Mouse (Mus musculus) heart, adult 9 months (tissue): ENCODE results near the gene Gpr3.

ENCODE experiments used
- DNase-seq, 2 experiments: peaks; one replicate each; pipeline ENCODE4 v3.0.0; 2022; ENCODE audit warnings: low spot score in 2 of 2

The Gpr3 gene

DNA sequence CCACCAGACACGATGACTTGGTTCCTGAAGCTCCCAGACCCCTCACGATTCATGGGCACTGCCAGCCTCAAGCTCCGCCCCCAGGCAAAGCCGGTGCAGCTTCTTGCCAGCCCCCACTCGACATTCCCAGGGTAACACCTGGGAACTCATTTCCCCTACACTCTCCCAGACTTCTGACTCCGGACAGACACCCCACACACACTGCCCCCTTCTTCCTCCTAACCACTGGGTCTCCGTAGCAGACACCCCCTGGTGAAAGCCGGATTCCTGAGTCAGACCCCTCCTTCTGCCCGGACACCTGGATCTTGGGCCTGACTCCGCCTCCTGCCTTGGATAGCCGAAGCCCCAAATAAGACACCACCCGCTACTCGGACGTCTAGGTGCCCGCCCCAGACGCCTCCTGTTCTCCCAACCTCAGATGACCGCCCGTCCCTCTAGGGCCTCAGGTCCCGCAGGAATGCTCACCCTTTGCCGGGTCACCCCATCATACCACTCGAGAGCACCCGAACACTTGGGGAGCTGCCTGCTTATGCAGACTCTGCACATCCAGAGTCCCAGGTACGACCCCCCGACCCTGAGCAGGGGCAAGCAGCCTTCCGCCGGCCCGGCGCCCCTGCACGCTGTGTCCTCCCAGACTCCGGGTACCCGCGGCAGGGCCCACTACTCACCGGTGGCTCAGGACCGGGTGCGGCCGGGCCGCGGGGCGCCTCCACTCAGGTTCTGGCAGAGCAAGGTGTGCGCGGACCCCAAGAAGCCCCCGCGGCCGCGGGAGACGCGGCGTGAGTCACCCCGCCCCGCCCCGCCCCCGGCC is at the start of gene Gpr3, which contains the start of gene Cd164l2:
Gene Gpr3, minus strand, starts transcription at position 786 of the 811 bp plus-strand sequence.
Gene Cd164l2, plus strand, starts transcription at position 381 of the 811 bp plus-strand sequence.
- DNase-seq = no peak

DNA sequence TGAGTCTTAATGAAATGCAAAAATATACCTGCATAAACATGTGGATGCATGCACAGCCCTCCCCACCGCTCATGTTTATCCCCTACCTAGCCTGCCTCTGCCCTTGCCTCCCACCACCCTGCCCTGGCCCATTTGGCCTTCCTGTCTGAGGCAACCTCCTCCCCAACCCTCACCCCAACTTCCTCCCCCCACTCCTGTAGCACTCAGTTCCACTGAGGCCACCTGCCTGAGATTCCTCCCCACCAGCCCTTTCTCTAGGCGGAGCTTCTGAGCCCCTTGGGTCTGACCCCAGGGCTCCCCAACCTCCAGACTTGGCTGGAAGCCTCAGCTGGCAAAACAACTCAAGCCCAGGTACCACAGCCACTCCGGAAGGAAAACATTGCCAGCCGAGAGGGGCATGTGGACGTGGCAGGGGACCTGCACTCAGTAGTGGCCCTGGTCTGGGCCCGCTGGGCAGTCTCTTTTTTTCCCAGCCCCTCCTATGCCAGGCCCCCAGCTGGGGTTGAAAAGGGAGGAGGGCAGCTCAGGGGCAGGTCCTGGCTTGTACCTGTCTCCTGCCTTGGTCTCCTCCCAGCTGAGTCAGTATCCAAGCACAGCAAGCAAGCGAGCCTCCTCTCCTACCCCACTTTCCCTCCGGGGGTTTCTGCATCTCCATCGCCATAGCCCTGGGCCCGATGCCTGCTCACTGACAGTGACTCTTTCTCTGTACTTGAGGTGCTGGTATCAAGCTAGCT is 49.5 kb upstream of the Gpr3 start:
- no peak for DNase-seq

DNA sequence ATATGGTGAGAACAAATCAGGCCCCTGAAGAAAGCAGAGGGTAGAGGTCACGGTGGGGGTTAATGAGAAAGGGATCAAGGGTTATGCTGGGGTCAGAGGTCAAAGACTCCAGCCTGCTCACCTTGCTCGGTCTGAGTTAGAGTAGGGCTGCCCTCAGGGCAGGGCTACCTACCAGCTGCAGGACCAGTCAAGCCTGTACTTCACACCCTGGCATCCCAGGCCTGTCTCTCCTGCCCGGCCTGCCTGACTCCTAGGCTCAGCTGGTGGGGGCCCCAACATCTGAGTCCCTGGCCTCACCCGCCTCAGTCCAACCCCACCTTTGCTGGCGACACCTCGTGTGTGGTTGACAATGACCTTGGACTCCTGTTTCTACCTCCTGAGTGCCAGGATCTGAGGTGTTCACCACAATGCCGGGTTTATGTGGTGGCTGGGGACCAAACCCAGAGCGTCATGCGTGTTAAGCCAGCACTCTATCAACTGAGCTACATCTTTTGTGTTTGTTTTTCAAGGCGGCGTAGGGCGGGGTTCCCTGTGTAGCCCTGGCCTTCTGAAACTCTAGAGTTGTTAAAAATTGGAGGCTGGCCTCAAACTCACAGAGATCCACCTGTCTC is 45.6 kb upstream of the Gpr3 start:
- DNase-seq = no peak

DNA sequence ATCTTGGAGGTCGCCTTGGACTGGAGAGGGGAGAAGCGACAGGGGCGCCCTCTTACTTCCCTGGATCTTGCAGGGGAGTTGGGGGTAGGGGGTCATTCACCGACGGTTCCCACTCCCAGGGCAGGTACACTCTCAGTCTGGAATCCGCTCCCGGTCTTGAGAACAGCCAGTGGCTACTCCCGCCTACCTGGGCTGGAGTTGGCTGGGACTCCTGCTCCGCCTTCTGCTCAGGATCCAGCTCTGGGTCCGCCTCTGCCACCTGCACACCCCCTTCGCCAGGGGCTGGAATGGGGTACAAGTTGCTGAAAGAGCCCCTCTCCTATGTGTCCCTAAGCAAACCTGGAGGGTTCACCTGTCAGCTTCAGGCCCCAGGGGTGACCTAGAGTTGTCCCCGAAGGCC is 44.9 kb upstream of the Gpr3 start:
- DNase-seq = no peak

DNA sequence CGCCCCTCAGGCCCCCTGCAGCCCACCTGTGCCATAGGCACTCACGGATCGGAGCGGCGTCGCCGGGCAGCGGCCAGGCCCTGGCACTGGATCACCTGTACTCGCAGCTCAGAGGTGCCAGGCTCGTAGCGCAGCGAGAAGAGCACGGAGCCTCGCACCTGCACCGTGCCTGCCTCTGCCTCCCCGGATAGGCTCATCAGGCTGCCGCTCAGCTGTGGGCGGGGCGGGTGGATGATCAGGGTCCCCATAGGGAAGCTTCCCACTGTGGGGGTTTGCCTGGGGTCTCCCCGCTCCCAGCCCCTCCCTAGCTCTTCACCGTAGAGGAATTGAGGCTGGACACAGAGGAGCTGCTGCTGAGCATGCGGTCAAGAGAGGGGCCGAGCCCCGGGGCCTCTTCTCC is 44.5 kb upstream of the Gpr3 start:
- DNase-seq = no peak

DNA sequence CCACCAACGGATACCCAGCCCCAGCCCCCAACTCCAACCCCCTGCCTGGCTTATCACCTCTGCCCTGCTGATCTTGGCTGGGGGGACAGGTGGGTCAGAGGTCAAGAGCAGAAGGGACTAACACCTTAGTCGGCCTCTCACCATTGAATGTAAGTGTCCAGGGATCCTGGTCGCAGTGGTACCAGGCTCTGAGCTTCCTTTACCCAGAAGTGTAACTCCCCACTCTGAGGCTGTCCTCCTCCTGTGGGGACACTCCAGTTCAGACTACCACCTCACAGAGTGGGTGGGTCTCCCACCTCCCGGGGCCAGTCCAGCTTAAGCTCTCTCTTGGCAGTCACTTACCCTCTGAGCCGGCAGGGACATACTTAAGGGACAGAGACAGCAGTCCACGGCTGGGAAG is 43.1 kb upstream of the Gpr3 start:
- no peak for DNase-seq

DNA sequence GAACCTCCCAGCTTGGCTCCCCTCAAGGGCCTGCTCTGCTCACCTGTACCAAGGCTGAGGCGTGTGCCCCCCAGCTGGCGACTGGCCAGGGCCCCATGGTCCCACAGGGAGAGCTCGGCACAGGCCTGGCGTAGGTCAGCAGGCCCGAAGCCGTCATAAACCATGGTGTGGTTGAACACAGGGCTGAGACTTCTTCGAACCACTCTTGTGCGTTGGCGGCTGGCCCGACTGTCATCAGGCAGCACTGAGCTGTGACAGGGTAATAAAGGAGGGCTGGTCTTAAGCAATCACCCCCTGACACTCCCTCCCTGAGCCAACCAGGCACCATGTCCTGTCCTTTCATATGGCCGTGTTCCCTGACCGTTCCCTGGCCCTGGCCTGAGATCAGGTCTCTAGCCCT is 41.1 kb upstream of the Gpr3 start:
- DNase-seq = no peak

DNA sequence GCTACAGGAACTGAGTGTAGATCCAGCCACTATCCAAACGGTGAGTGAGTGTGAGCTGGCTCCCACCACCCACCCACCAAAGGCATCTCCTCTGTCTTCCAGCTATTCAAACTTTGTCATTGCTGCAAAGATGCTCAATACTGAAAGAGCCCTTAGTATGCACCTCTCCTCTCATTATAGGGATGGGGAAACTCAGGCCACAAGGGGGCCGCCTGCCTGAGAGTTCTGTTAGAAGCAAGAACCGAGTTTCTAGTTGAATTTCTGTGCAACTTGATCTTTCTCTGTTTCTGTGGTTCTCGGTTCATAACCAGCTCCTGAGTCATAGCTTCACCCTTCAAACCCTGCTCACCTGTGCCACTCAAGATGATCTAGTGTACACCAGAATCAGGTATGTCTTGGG is 39.8 kb upstream of the Gpr3 start:
- no peak for DNase-seq

DNA sequence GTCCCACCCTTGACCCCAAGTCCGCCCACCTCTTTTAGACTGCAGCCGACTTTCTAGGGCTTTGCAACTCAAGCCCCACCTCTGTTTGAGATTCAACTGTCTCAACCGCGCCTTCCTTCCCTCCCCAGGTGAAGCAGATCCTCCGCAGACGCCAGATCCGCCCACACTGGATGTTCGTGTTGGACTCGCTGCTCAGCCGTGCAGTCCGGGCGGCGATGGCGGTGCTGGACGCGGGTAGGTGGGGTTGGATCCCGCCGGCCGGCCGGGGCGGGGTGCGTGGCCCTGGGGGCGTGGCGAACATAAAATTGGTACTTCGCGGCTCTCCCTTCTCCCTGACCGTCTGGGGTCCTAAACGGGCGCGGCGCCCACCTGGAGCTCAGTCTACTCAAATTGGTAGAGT is 38.9 kb upstream of the Gpr3 start:
- DNase-seq = no peak

DNA sequence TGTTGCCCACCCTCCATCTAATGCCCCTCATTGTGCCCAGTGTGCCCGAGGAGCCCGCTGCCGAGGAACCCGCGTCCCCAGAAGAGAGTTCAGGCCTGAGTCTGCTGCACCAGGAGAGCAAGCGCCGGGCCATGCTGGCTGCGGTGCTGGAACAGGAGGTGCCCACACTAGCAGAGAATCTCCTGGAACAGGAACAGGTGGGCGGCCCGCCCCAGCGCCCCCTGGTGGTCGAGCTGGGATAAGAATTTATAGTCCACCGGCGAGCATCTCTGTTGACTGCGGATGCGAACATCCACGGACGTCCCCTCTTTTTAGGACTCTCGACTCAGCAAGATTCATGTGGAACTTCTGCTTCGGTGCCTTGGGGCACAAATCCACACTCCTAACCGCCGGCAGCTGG is 38.3 kb upstream of the Gpr3 start:
- peak in 1 of 2 experiments; percentile 68 for DNase-seq

DNA sequence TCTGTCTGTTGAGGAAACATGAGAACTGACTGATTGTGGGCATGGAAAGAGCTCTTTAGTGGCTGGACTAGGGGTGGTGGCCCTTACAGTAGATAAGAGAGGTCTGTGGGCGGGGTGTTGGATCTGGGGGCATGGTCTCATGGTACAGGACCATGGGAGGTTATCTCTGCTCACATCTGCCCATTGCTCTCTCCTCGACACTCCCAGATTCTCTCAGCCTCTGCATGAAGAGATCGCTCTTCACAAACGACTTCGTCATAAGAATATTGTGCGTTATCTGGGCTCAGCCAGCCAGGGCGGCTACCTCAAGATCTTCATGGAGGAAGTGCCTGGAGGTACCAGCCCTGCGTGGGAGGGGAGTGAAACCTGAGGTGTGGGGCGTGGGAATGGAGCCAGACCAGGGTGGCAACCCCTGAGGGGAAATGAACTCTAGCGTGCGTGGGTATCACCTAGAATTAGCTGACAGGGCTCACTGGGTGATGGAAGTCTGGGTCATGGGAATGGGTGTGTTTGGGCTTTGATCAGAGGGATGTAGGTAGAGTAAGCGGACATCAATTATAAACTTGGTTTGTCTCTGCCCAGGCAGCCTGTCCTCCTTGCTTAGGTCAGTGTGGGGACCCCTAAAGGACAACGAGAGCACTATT is 35.6 kb upstream of the Gpr3 start:
- DNase-seq = no peak

DNA sequence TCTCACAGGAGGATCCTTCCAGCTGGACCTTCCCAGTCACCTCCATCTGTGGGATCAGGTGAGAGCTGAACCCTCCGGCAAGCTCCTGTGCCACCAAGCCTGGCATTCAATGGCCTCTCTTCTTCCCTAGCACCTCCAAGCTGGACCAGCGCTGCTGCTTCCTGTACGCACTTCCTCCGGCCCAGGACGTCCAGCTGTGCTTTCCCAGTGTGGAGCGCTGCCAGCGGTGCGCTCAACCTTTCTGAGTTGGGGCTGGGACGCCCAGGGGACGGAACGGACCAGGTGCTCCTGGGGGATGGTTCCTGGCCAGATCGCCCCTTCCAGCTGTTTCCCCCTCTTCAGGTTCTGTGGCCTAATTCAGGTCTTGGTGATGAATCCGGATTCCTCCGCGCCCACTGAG is 34.7 kb upstream of the Gpr3 start:
- peak; percentile 60 to 73 for DNase-seq

DNA sequence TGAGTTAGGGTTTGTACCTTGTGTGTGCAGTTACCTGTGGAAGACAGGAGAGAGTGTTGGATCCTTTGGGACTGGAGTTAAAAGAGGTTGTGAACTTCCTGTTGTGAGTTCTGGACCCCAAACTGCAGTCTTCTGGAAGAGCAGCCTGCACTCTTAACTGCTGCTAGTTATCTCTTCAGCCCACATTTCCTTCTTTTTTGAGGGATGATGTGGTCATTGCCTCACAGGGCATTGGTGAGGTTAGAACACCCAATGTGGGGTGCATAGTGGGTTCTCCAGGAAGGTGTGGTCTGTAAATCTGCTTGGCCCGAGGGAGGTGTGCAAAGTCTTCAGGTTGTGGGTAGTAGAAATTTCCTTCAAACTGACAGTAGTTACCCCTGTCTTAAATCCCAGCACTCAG is 32.0 kb upstream of the Gpr3 start:
- DNase-seq = no peak

DNA sequence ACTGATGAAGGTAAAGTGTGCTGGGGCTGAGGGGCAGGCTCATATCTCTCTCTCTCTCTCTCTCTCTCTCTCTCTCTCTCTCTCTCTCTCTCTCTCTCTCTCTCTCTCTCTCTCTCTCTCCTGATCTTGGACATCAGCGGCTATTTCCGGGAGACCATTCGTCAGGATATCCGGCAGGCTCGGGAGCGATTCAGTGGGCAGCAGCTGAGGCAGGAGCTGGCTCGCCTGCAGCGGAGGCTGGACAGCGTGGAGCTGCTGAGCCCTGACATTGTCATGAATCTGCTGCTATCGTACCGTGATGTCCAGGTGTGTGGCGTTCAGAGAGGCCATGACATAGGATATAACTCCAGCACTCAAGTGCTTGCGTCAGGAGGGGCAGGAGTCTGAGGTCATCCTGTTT is 31.2 kb upstream of the Gpr3 start:
- no peak for DNase-seq

DNA sequence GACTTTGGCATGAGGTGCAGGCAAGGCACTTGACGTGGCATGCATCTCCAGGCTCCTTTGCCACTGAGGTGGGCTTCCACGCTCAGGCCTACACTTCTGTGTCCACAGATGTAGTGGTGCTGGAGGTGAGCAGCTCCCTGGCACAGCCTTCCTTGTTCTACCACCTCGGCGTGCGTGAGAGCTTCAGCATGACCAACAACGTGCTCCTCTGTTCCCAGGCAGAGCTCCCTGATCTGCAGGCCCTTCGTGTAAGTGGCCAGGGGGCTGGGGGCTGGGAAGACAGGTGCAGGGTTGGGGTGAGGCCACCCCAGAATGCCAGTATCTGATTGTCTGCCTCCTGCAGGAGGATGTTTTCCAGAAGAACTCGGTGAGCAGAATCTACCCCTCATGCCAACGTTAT is 30.4 kb upstream of the Gpr3 start:
- DNase-seq = no peak

DNA sequence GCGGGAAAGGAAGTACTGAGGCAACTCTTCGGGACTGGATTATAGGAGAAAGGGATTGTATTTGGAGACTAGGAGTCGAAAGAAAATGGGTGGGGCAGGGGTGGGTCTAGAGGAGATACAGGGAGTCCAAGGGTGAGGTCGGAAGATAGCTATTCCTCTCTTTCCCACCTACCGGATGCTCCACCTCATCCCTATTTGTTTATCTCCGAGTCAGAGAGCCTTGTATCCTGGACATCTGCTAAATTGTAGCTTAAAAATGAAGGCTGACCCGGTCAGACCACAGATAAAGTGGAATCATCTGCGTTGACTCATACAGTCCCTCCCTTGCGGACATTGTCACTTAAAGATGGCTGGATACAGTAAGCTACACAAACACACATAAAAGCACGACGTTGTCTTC is 29.6 kb upstream of the Gpr3 start:
- DNase-seq = no peak

DNA sequence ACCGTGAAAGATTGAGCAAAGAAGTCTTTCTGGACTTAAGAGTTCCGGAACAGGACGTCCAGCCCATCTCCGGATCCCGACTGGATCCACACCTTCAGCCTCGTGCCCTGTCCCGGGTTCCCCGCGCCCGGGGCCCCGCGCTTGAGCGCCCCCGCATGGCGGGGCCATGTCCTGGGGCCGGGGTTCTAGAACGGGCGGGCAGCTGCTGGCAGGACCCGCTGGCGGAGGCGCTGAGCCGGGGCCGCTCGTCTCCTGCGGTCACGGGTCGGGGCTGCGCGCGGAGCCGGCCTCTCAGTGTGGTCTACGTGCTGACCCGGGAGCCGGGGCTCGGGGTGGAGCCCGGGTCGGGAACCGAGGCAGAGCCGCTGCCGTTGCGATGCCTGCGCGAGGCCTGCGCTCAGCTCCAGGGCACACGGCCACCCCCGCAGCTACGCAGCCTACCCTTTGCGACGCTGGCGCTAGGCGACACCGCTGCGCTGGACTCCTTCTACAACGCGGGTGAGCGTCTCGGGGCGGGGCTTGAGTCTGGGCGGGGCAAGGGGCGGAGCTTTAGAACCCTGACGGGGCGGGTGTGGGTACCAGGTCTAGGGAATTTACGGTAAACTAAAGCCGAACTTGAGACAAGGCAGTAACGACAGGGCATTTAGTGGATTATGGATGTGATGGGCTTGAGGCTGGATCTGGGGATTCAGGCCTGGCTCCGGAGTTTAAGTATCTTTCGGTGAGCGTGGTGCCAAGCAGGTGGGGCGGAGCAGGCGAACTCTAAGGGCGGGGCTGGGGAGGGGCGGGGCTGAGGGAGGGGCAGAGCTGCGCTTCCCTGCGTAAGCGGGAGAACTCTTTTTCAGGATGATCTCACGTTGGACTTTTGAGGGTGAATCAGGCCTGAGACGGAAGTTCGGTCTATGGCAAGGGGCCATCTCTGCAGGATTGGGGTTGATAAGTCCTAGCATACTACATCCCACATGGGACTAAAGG is 28.9 kb upstream of the Gpr3 start:
- peak; percentile 93 for DNase-seq

DNA sequence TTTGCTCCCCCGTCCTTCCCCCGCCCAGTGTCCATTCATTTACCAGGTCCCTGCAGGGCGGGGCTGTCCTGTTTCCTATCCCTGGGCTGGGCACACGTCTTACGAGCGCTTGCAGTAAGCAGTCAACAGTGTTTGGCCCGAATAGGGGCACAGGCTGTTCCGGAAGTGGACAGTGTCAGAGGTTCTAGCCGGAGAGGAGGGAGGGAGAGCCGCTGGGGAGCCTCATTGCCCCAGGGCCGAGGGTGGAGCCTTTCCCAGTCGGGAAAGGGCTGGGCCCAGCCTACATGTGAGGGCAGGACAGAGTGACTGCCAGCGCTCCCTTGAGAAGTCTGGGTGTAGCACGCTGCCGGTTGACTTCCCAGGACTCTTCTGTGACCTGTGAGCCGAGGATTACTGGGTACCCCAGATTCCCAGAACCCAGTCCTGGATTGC is 28.2 kb upstream of the Gpr3 start, which contains the start of gene Map3k6:
Gene Map3k6, plus strand, starts transcription at position 329 of the 432 bp plus-strand sequence.
- DNase-seq = peak; percentile 93 to 97

DNA sequence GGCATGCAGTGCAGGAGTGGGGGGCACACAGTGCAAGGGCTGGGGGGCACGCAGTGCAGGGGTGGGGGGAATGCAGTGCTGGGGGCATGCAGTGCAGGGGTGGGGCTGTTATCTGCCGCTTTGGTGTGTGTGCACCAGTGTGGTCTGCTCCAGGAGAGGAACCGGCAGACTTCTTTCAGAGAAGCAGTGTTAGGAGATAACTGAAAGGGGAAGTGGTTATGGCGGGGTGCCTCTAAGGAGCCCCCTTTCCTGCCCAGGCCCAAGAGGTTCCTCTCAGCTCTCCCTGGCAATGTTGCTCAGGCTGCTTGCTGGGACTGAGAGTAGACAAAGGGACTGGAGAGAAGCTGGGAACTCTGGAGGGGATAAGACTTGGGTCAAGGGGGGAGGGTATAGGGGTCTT is 25.6 kb upstream of the Gpr3 start:
- no peak for DNase-seq

DNA sequence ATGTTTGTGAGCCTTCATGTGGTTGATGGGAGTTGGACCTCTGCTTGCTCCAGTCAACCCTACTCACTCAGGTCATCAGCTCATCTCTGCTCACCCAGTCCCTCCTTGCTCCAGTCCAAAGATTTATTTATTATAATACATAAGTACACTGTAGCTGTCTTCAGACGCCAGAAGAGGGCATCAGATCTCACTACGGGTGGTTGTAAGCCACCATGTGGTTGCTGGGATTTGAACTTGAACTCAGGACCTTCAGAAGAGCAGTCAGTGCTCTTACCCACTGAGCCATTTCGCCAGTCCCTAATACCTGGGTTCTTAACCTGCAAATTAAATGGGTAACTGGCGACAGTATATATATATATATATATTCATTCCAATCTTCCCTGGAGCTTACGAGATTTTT is 23.1 kb upstream of the Gpr3 start:
- DNase-seq = no peak

DNA sequence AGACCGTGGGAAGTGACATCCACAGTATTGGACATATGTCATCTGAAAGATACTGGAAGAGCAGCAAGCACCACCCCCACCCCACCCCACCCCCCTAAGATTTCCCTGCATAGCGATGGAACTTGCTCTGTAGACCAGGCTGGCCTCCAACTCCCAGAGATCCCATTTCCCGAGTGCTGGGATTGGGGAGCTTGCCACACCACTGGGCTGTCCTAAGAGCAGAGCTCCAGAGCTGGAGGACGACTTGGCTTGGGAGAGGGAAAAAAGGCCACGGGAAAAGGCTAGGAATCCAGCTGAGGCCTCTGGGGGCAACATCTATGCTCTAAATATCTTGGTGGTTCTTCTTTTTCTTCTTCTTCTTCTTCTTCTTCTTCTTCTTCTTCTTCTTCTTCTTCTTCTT is 22.4 kb upstream of the Gpr3 start:
- no peak for DNase-seq
